Mouse (Mus musculus): ENCODE results near the gene Tuba4a. TPM values are rescaled to one million over a fixed set of nuclear protein-coding genes. Genes with fewer than 3 reads are reported as not detected.

The Tuba4a gene
- polyA plus RNA-seq (2012; rRNA removed) = 385 and 391 TPM in 2 replicates

DNA sequence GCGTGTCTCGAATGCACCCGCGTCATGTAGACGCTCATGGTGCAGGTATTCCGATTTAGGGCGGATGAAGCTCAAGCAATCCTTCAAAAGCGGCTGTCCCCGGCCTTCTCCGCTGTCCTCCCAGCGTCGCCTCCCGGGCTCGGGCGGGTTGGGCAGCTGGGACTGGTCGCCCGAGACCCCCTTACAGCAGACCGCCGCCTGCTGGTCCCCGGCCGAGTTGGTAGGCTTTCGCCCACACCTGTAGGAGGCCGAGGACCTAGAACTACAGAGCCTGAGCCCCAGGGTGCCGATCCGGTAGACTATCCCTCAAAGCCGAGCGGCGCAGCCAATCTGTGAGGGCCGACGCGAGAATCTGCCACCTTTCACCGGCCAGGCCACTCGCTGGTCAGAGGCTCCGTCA is at the start of gene Tuba4a:
Tuba4a (minus strand) TSS at position 335 of the 400 bp plus-strand sequence.
- peaks cover 11% of the 10 kb centered on the region for H3K4me1 ChIP-seq (ENCODE audit: control insufficient read depth, insufficient read depth, low read length)
- H3K27me3 ChIP-seq (ENCODE audit: control insufficient read depth, insufficient read depth, low read length) = no peaks in the 10 kb centered on the region
- WGBS = under 1% methylated on average over 34 of the region's 34 CpGs
- peak within 1 kb of the TSS; percentile 69 for H3K4me3 ChIP-seq (replicated peaks; ENCODE audit: insufficient read depth, low read depth, low read length)
- TF ChIP-seq CTCF (IDR thresholded peaks at IDR 0.05; ENCODE audit: borderline replicate concordance, insufficient read depth, low read depth, low read length) (no peak), POLR2A (IDR thresholded peaks at IDR 0.05; ENCODE audit: borderline replicate concordance, insufficient read depth, low read length) (no peak)
- no peak for DNase-seq
- H3K27ac ChIP-seq (ENCODE audit: insufficient read depth, low read length) = peak within 1 kb of the TSS; percentile 93

DNA sequence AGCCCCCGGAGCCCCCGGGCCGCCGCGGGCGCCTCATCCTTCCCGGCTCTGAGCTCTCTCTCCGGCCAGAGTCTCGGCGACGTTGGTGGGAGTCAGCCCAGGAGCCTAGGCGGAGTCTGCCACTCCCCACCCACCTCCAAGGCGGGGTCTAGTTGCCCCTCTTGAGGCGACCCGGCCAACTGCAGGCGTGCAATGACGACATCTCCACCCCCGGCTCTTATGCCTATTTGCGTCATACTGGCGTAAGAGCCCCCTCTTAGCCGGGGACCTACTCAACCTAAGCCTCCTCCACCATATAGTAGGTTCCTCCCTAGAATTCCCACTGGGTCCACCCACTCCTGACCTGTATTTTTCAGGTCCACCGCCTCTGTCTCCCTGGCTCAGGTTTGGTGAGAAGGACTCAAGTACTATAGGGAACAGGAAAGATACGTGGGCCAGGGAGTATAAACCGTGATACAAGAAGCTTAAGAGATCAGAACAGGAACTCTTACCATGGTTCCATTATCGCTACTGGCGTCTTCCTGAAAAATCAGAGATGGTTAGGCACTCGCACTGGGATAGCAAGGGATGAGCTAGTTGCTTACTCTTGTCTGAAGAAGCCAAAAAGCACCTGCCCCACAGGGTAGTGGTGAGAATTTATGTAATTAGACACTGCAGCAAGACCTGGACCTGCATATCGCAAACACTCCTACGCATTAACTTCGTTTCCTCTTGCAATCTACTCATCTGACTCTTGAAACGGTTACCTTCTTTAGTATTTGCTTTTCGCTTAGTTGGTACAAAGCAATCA is 44.6 kb upstream of the Tuba4a start, which contains the start of gene Ptprn:
Ptprn (minus strand) TSS at position 412 of the 790 bp plus-strand sequence.
- Histone ChIP-seq H3K27me3 (ENCODE audit: control insufficient read depth, insufficient read depth, low read length) (no peaks in the 10 kb centered on the region), H3K4me1 (ENCODE audit: control insufficient read depth, insufficient read depth, low read length) (peaks cover 3% of the 10 kb centered on the region; the same call in 1 of the 2 replicates), H3K4me3 (replicated peaks; ENCODE audit: insufficient read depth, low read depth, low read length) (peak within 1 kb of the TSS; percentile 77), H3K27ac (ENCODE audit: insufficient read depth, low read length) (peak within 1 kb of the TSS; percentile 63)
- TF ChIP-seq CTCF (IDR thresholded peaks at IDR 0.05; ENCODE audit: borderline replicate concordance, insufficient read depth, low read depth, low read length) = 0 out of 2 replicates have a peak, but pooled peaks have one; percentile 15
- TF ChIP-seq POLR2A (IDR thresholded peaks at IDR 0.05; ENCODE audit: borderline replicate concordance, insufficient read depth, low read length) = peak; percentile 49; the same call in 1 of the 2 replicates
- 7% methylated on average over 32 of the region's 32 CpGs for WGBS
- DNase-seq = peak; percentile 88 to 91

DNA sequence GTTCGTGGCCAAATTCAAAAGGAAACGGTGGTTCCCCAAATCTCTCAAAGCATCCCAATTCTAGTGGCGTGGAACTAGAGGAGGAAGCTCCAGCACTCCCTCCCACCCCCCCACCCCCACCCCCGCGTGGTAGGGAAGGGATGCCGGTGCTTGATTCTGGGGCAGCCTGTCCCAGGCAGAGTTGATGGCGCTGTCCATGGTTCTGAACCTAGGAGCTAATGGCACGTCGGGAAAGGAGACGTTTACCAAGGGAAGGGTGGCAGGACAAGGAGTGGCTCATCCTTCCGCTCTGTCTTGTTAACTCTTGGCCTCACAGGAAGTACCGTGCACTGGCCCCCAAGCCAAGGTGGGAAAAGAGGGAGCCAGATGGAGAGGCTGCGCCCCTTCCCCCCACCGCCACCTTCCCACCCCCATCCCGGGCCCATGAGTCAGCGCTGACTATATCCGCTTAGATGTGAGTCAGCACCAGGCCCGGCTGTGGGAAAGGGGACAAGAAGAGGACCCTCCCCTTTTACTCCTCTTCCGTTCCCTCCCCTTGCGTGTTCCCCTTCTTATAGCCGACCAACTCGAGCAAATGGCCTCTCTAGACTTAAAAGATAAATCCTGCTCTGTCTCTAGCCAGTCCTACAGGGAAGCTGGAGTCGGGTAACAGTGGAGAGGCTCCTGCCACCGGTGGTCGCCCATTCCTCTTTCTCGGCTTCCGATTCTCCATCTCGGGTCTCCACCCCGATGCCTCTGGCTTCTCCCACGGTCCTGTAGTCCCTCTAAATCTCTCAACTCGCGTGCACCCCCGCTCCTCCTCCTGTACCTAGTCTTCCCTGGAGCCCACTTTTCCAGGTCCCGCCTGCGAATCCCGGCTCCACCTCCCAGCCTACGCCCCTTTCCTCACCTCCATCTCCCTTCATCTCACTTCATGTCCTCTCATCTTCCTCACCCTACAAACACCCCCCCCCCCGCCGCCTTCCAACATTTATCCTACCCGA is 43.6 kb upstream of the Tuba4a start:
- WGBS = 4% methylated on average over 40 of the region's 40 CpGs
- H3K4me1 ChIP-seq (ENCODE audit: control insufficient read depth, insufficient read depth, low read length) = peaks cover 3% of the 10 kb centered on the region; the same call in 1 of the 2 replicates
- DNase-seq = peak; percentile 56 to 62
- H3K27me3 ChIP-seq (ENCODE audit: control insufficient read depth, insufficient read depth, low read length) = no peaks in the 10 kb centered on the region
- H3K4me3 ChIP-seq (replicated peaks; ENCODE audit: insufficient read depth, low read depth, low read length) = peak overlapping the region; percentile 77
- TF ChIP-seq POLR2A (IDR thresholded peaks at IDR 0.05; ENCODE audit: borderline replicate concordance, insufficient read depth, low read length) (no peak), CTCF (IDR thresholded peaks at IDR 0.05; ENCODE audit: borderline replicate concordance, insufficient read depth, low read depth, low read length) (no peak)
- H3K27ac ChIP-seq (ENCODE audit: insufficient read depth, low read length) = peak overlapping the region; percentile 63

DNA sequence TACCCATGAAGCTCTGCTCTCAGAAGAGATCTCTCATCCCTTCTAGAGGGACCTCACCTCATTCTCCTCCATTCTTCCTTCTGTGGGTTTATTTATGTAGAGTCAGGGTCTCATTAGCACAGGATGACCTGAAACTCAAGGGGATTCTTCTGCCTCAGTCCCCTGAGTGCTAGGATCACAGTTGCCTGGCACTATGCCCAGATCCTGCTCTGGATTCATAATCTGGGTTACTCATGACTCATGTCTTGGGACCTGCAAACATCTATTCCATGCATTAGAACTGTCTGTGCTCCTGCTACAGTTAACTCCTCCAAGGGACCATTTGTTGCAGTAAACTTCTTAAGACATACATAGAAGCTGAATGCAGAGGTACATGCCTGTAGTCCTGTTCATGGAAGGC is 41.6 kb upstream of the Tuba4a start:
- peak; percentile 34 to 46 for DNase-seq
- no peaks in the 10 kb centered on the region for H3K27me3 ChIP-seq (ENCODE audit: control insufficient read depth, insufficient read depth, low read length)
- TF ChIP-seq CTCF (IDR thresholded peaks at IDR 0.05; ENCODE audit: borderline replicate concordance, insufficient read depth, low read depth, low read length) = no peak
- no peak for TF ChIP-seq POLR2A (IDR thresholded peaks at IDR 0.05; ENCODE audit: borderline replicate concordance, insufficient read depth, low read length)

DNA sequence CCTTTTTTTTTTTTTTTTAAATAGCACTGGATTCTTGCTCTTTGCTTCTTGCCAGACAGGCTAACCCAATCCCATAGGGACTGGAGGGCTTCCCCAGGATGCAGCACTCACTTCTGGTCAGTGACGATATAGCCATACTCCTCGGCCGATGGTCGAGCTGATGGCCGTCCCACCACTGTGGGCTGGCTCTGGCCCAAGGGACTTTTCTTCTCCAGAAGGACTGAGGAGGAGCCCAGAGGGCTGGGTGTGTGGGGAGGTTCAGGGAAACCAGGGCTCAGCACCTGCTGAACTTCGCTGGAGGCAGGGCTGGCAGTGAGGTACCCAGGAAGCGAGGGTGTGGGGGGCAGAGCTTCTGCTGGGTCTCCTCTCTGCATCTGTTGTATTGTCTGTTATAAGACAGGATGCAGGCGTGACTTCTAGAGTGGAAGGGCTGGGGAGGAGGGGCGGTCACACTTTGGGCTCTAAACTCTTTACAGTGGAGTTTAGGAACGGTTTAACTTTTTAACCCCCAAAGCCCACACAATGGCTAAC is 35.9 kb upstream of the Tuba4a start:
- 54% methylated on average over 10 of the region's 10 CpGs for WGBS
- H3K27ac ChIP-seq (ENCODE audit: insufficient read depth, low read length) = no peak overlapping the region
- peaks cover 24% of the 10 kb centered on the region for H3K4me1 ChIP-seq (ENCODE audit: control insufficient read depth, insufficient read depth, low read length)
- no peak for TF ChIP-seq POLR2A (IDR thresholded peaks at IDR 0.05; ENCODE audit: borderline replicate concordance, insufficient read depth, low read length)
- TF ChIP-seq CTCF (IDR thresholded peaks at IDR 0.05; ENCODE audit: borderline replicate concordance, insufficient read depth, low read depth, low read length) = no peak
- no peak overlapping the region for H3K4me3 ChIP-seq (replicated peaks; ENCODE audit: insufficient read depth, low read depth, low read length)
- no peak for DNase-seq
- no peaks in the 10 kb centered on the region for H3K27me3 ChIP-seq (ENCODE audit: control insufficient read depth, insufficient read depth, low read length)

More for the DNA sequence above, 41.6 kb upstream of the Tuba4a start:
- Histone ChIP-seq H3K4me3 (replicated peaks; ENCODE audit: insufficient read depth, low read depth, low read length) (no peak overlapping the region), H3K4me1 (ENCODE audit: control insufficient read depth, insufficient read depth, low read length) (peaks cover 3% of the 10 kb centered on the region; the same call in 1 of the 2 replicates), H3K27ac (ENCODE audit: insufficient read depth, low read length) (no peak overlapping the region)

DNA sequence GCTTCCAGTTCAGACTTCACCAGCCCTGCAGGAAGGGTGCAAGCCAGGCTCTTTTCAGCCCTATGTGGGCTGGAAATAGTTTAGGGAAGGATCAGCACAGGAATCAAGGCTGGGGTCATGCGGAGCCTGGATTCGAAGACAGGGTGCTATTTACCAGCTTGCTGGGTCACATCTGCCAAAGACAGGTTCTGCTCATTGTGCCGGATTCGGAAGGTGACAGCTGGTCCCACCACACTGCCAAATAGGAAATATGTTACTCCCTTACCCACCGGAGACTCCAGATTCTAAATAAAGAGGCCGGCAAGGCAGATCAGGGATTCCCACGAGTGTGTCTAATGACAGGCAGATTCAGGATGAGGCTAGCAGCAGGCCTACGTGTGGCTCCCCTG is 35.0 kb upstream of the Tuba4a start:
- no peak overlapping the region for H3K4me3 ChIP-seq (replicated peaks; ENCODE audit: insufficient read depth, low read depth, low read length)
- H3K27ac ChIP-seq (ENCODE audit: insufficient read depth, low read length) = peak overlapping the region; percentile 46; the same call in 1 of the 2 replicates
- TF ChIP-seq CTCF (IDR thresholded peaks at IDR 0.05; ENCODE audit: borderline replicate concordance, insufficient read depth, low read depth, low read length) (no peak), POLR2A (IDR thresholded peaks at IDR 0.05; ENCODE audit: borderline replicate concordance, insufficient read depth, low read length) (no peak)
- H3K4me1 ChIP-seq (ENCODE audit: control insufficient read depth, insufficient read depth, low read length) = peaks cover 27% of the 10 kb centered on the region
- no peaks in the 10 kb centered on the region for H3K27me3 ChIP-seq (ENCODE audit: control insufficient read depth, insufficient read depth, low read length)
- peak in 1 of 2 experiments; percentile 50 for DNase-seq
- WGBS = 15% methylated on average over 8 of the region's 8 CpGs
